Mouse (Mus musculus): ENCODE measurements around the gene Aff4. TPM values are rescaled to one million over a fixed set of nuclear protein-coding genes. Genes with fewer than 3 reads are reported as not detected.
A peak's percentile ranks its signal among the peaks of the same experiment; 100 is the strongest.

The Aff4 gene
- polyA plus RNA-seq, 1 experiment from 2014 or later = 40.4 TPM

GRCm38 (mm10) chr11:53430300-53430669, 79.7 kb downstream of the Aff4 start:
- peak; percentile 60 for ATAC-seq
- under 1% methylated on average over 32 of the region's 34 CpGs for WGBS

GRCm38 (mm10) chr11:53430670-53431346, 80.2 kb downstream of the Aff4 start, which contains the start of the genes Uqcrq and Gdf9:
Gene Uqcrq (minus strand): TSS chr11:53430831.
Gene Gdf9 (plus strand): TSS chr11:53431023.
- peak; percentile 96 for ATAC-seq
- H3K4me2 ChIP-seq (ENCODE audit: low read length) = peak within 1 kb of the TSS; percentile 94

More at GRCm38 (mm10) chr11:53430300-53430669, 79.7 kb downstream of the Aff4 start:
- Histone ChIP-seq H3K27me3 (replicated peaks; ENCODE audit: control insufficient read depth, insufficient read depth, low read length) (no peaks in the 10 kb centered on the region), H3K4me3 (ENCODE audit: low read length) (peak overlapping the region; percentile 90), H3K9ac (ENCODE audit: low read depth, low read length) (peak overlapping the region; percentile 89), H3K4me2 (ENCODE audit: low read length) (peak overlapping the region; percentile 94), H3K36me3 (ENCODE audit: control insufficient read depth, insufficient read depth, low read length) (peaks cover 6% of the 10 kb centered on the region), H3K4me1 (ENCODE audit: control insufficient read depth, insufficient read depth, low read depth, low read length) (peaks cover 7% of the 10 kb centered on the region), H3K27ac (ENCODE audit: low read depth, low read length) (peak overlapping the region; percentile 88), H3K9me3 (ENCODE audit: control insufficient read depth, low read length) (no peaks in the 10 kb centered on the region)

GRCm38 (mm10) chr11:53431347-53432056, 80.9 kb downstream of the Aff4 start:
- Histone ChIP-seq H3K9me3 (ENCODE audit: control insufficient read depth, low read length) (no peaks in the 10 kb centered on the region), H3K9ac (ENCODE audit: low read depth, low read length) (peak overlapping the region; percentile 62), H3K27me3 (replicated peaks; ENCODE audit: control insufficient read depth, insufficient read depth, low read length) (no peaks in the 10 kb centered on the region), H3K4me3 (ENCODE audit: low read length) (peak overlapping the region; percentile 90), H3K4me2 (ENCODE audit: low read length) (peak overlapping the region; percentile 94), H3K4me1 (ENCODE audit: control insufficient read depth, insufficient read depth, low read depth, low read length) (peaks cover 7% of the 10 kb centered on the region), H3K36me3 (ENCODE audit: control insufficient read depth, insufficient read depth, low read length) (peaks cover 6% of the 10 kb centered on the region), H3K27ac (ENCODE audit: low read depth, low read length) (peak overlapping the region; percentile 77)
- peak; percentile 45 for ATAC-seq
- 17% methylated on average over 9 of the region's 9 CpGs for WGBS

More at GRCm38 (mm10) chr11:53430670-53431346, 80.2 kb downstream of the Aff4 start, which contains the start of the genes Uqcrq and Gdf9:
- Histone ChIP-seq H3K4me1 (ENCODE audit: control insufficient read depth, insufficient read depth, low read depth, low read length) (peaks cover 7% of the 10 kb centered on the region), H3K27me3 (replicated peaks; ENCODE audit: control insufficient read depth, insufficient read depth, low read length) (no peaks in the 10 kb centered on the region), H3K9ac (ENCODE audit: low read depth, low read length) (peak within 1 kb of the TSS; percentile 89), H3K36me3 (ENCODE audit: control insufficient read depth, insufficient read depth, low read length) (peaks cover 6% of the 10 kb centered on the region), H3K27ac (ENCODE audit: low read depth, low read length) (peak within 1 kb of the TSS; percentile 88), H3K9me3 (ENCODE audit: control insufficient read depth, low read length) (no peaks in the 10 kb centered on the region), H3K4me3 (ENCODE audit: low read length) (peak within 1 kb of the TSS; percentile 90)
- under 1% methylated on average over 44 of the region's 44 CpGs for WGBS

- WGBS = 67% methylated on average over 6 of the region's 6 CpGs
- H3K27ac ChIP-seq (ENCODE audit: low read depth, low read length) = no peak overlapping the region
Observed at GRCm38 (mm10) chr11:53433057-53433456, 82.4 kb downstream of the Aff4 start.

GRCm38 (mm10) chr11:53435504-53435903, 84.9 kb downstream of the Aff4 start:
- ATAC-seq = no peak
- Histone ChIP-seq H3K27ac (ENCODE audit: low read depth, low read length) (no peak overlapping the region), H3K4me2 (ENCODE audit: low read length) (no peak overlapping the region), H3K9me3 (ENCODE audit: control insufficient read depth, low read length) (no peaks in the 10 kb centered on the region), H3K36me3 (ENCODE audit: control insufficient read depth, insufficient read depth, low read length) (no peaks in the 10 kb centered on the region), H3K9ac (ENCODE audit: low read depth, low read length) (no peak overlapping the region), H3K4me1 (ENCODE audit: control insufficient read depth, insufficient read depth, low read depth, low read length) (no peaks in the 10 kb centered on the region; the same call in 1 of the 2 replicates), H3K4me3 (ENCODE audit: low read length) (no peak overlapping the region), H3K27me3 (replicated peaks; ENCODE audit: control insufficient read depth, insufficient read depth, low read length) (no peaks in the 10 kb centered on the region)
- 80% methylated on average over 8 of the region's 8 CpGs for WGBS

More at GRCm38 (mm10) chr11:53433057-53433456, 82.4 kb downstream of the Aff4 start:
- Histone ChIP-seq H3K9me3 (ENCODE audit: control insufficient read depth, low read length) (no peaks in the 10 kb centered on the region), H3K9ac (ENCODE audit: low read depth, low read length) (no peak overlapping the region), H3K4me2 (ENCODE audit: low read length) (no peak overlapping the region), H3K4me3 (ENCODE audit: low read length) (no peak overlapping the region), H3K4me1 (ENCODE audit: control insufficient read depth, insufficient read depth, low read depth, low read length) (peaks cover 7% of the 10 kb centered on the region), H3K27me3 (replicated peaks; ENCODE audit: control insufficient read depth, insufficient read depth, low read length) (no peaks in the 10 kb centered on the region), H3K36me3 (ENCODE audit: control insufficient read depth, insufficient read depth, low read length) (peaks cover 6% of the 10 kb centered on the region)
- no peak for ATAC-seq

- no peaks in the 10 kb centered on the region; the same call in 1 of the 2 replicates for H3K4me1 ChIP-seq (ENCODE audit: control insufficient read depth, insufficient read depth, low read depth, low read length)
- H3K4me2 ChIP-seq (ENCODE audit: low read length) = no peak overlapping the region
- WGBS = 87% methylated on average over 6 of the region's 6 CpGs
- no peaks in the 10 kb centered on the region for H3K36me3 ChIP-seq (ENCODE audit: control insufficient read depth, insufficient read depth, low read length)
- ATAC-seq = no peak
- H3K4me3 ChIP-seq (ENCODE audit: low read length) = no peak overlapping the region
- no peaks in the 10 kb centered on the region for H3K27me3 ChIP-seq (replicated peaks; ENCODE audit: control insufficient read depth, insufficient read depth, low read length)
- H3K9ac ChIP-seq (ENCODE audit: low read depth, low read length) = no peak overlapping the region
- H3K9me3 ChIP-seq (ENCODE audit: control insufficient read depth, low read length) = no peaks in the 10 kb centered on the region
- no peak overlapping the region for H3K27ac ChIP-seq (ENCODE audit: low read depth, low read length)
Observed at GRCm38 (mm10) chr11:53436338-53436737, 85.7 kb downstream of the Aff4 start.

GRCm38 (mm10) chr11:53441921-53442320, 91.3 kb downstream of the Aff4 start:
- no peaks in the 10 kb centered on the region for H3K4me1 ChIP-seq (ENCODE audit: control insufficient read depth, insufficient read depth, low read depth, low read length)
- no peak overlapping the region for H3K4me3 ChIP-seq (ENCODE audit: low read length)
- H3K27me3 ChIP-seq (replicated peaks; ENCODE audit: control insufficient read depth, insufficient read depth, low read length) = no peaks in the 10 kb centered on the region
- H3K27ac ChIP-seq (ENCODE audit: low read depth, low read length) = no peak overlapping the region
- no peak overlapping the region for H3K9ac ChIP-seq (ENCODE audit: low read depth, low read length)
- WGBS = 64% methylated on average over 12 of the region's 12 CpGs
- ATAC-seq = no peak
- H3K9me3 ChIP-seq (ENCODE audit: control insufficient read depth, low read length) = no peaks in the 10 kb centered on the region
- no peak overlapping the region for H3K4me2 ChIP-seq (ENCODE audit: low read length)
- H3K36me3 ChIP-seq (ENCODE audit: control insufficient read depth, insufficient read depth, low read length) = no peaks in the 10 kb centered on the region

- no peak overlapping the region for H3K9ac ChIP-seq (ENCODE audit: low read depth, low read length)
- H3K4me3 ChIP-seq (ENCODE audit: low read length) = no peak overlapping the region
- no peaks in the 10 kb centered on the region for H3K27me3 ChIP-seq (replicated peaks; ENCODE audit: control insufficient read depth, insufficient read depth, low read length)
- no peak overlapping the region for H3K4me2 ChIP-seq (ENCODE audit: low read length)
- no peaks in the 10 kb centered on the region for H3K9me3 ChIP-seq (ENCODE audit: control insufficient read depth, low read length)
- H3K36me3 ChIP-seq (ENCODE audit: control insufficient read depth, insufficient read depth, low read length) = no peaks in the 10 kb centered on the region
- no peak for ATAC-seq
- H3K4me1 ChIP-seq (ENCODE audit: control insufficient read depth, insufficient read depth, low read depth, low read length) = no peaks in the 10 kb centered on the region
- no peak overlapping the region for H3K27ac ChIP-seq (ENCODE audit: low read depth, low read length)
- 33% methylated on average over 6 of the region's 6 CpGs for WGBS
Observed at GRCm38 (mm10) chr11:53443861-53444260, 93.2 kb downstream of the Aff4 start.

- Histone ChIP-seq H3K27me3 (replicated peaks; ENCODE audit: control insufficient read depth, insufficient read depth, low read length) (no peaks in the 10 kb centered on the region), H3K4me3 (ENCODE audit: low read length) (no peak overlapping the region), H3K4me1 (ENCODE audit: control insufficient read depth, insufficient read depth, low read depth, low read length) (no peaks in the 10 kb centered on the region), H3K4me2 (ENCODE audit: low read length) (no peak overlapping the region), H3K27ac (ENCODE audit: low read depth, low read length) (no peak overlapping the region), H3K9me3 (ENCODE audit: control insufficient read depth, low read length) (no peaks in the 10 kb centered on the region), H3K36me3 (ENCODE audit: control insufficient read depth, insufficient read depth, low read length) (no peaks in the 10 kb centered on the region), H3K9ac (ENCODE audit: low read depth, low read length) (no peak overlapping the region)
- no peak for ATAC-seq
- 63% methylated on average over 13 of the region's 13 CpGs for WGBS
Observed at GRCm38 (mm10) chr11:53445562-53445961, 94.9 kb downstream of the Aff4 start.
